Mouse (Mus musculus) myocyte (in vitro differentiated cells): ENCODE measurements at regions not wholly inside any gene's neighbourhood (a gene's known extent, or its start where the extent isn't known, plus 50 kb on each side); places are given as distances from the start of the nearest gene placed in this dataset.

Source experiments
- H3K27me3 ChIP-seq: one replicate; pipeline ENCODE4 v1.6.1; 2011; ENCODE audit not compliant: control insufficient read depth, insufficient read depth, insufficient read length
- H3K36me3 ChIP-seq: one replicate; pipeline ENCODE4 v1.6.1; 2011; ENCODE audit not compliant: control insufficient read depth, insufficient read depth
- H3K4me2 ChIP-seq: one replicate; pipeline ENCODE4 v1.6.1; 2011; ENCODE audit warnings: low read depth, control low read depth
- H3K4me3 ChIP-seq: one replicate; pipeline ENCODE4 v1.5.1; 2011; ENCODE audit warnings: mild to moderate bottlenecking, control low read depth, moderate library complexity
- H3K79me2 ChIP-seq: one replicate; pipeline ENCODE4 v1.6.1; 2011; ENCODE audit not compliant: control insufficient read depth, insufficient read depth
- H3ac ChIP-seq: one replicate; pipeline ENCODE4 v1.6.1; 2011; ENCODE audit not compliant: control insufficient read depth, insufficient read length
- CEBPB ChIP-seq: IDR thresholded peaks from 2 replicates; pipeline ENCODE4 v1.6.1; 2011; ENCODE audit warnings: mild to moderate bottlenecking, moderate library complexity; ENCODE audit not compliant: poor library complexity, insufficient read depth, severe bottlenecking
- E2F4 ChIP-seq: IDR thresholded peaks from one replicate; pipeline ENCODE4 v1.6.1; 2011; ENCODE audit warnings: mild to moderate bottlenecking, control low read depth, moderate library complexity; ENCODE audit not compliant: insufficient read depth
- MAX ChIP-seq: IDR thresholded peaks from one replicate; pipeline ENCODE4 v1.6.1; 2011; ENCODE audit warnings: low read depth, mild to moderate bottlenecking, control low read depth
- MYOD1 ChIP-seq, 3 experiments: IDR thresholded peaks; one replicate each; pipeline ENCODE4 v1.6.1; 2011; ENCODE audit warnings: control low read depth in 2 of 3, low read depth in 2 of 3, mild to moderate bottlenecking in 2 of 3, moderate library complexity in 1 of 3; ENCODE audit not compliant: insufficient read length in 2 of 3, control insufficient read depth in 1 of 3
- MYOG ChIP-seq, 3 experiments: IDR thresholded peaks; one replicate each; pipeline ENCODE4 v1.6.1; 2011; ENCODE audit warnings: control low read depth in 2 of 3, low read depth in 2 of 3, mild to moderate bottlenecking in 2 of 3; ENCODE audit not compliant: insufficient read length in 2 of 3, control insufficient read depth in 1 of 3, insufficient read depth in 1 of 3
- POLR2A ChIP-seq: IDR thresholded peaks from one replicate; pipeline ENCODE4 v1.6.1; 2011; ENCODE audit warnings: low read depth, mild to moderate bottlenecking, control low read depth, moderate library complexity; ENCODE audit not compliant: insufficient read length
- POLR2AphosphoS2 ChIP-seq: IDR thresholded peaks from one replicate; pipeline ENCODE4 v1.6.1; 2011; ENCODE audit warnings: low read depth, control low read depth; ENCODE audit not compliant: insufficient read length
- REST ChIP-seq: IDR thresholded peaks from one replicate; pipeline ENCODE4 v1.6.1; 2011; ENCODE audit warnings: mild to moderate bottlenecking, control low read depth, moderate library complexity; ENCODE audit not compliant: insufficient read depth, insufficient read length
- SRF ChIP-seq: IDR thresholded peaks from one replicate; pipeline ENCODE4 v1.6.1; 2011; ENCODE audit warnings: low read depth; ENCODE audit not compliant: control insufficient read depth, insufficient read length
- TCF12 ChIP-seq: IDR thresholded peaks from one replicate; pipeline ENCODE4 v1.6.1; 2011; ENCODE audit warnings: mild to moderate bottlenecking, control low read depth; ENCODE audit not compliant: poor library complexity, insufficient read depth, severe bottlenecking
- TCF3 ChIP-seq: IDR thresholded peaks from one replicate; pipeline ENCODE4 v1.6.1; 2011; ENCODE audit warnings: low read depth, control low read depth; ENCODE audit not compliant: insufficient read length
- USF1 ChIP-seq: IDR thresholded peaks from one replicate; pipeline ENCODE4 v1.6.1; 2011; ENCODE audit warnings: low read depth, mild to moderate bottlenecking, control low read depth, moderate library complexity

- Histone ChIP-seq H3K79me2 (no peaks in the 10 kb centered on the region), H3K4me2 (no peak overlapping the region), H3ac (no peak overlapping the region), H3K4me3 (no peak overlapping the region), H3K27me3 (no peaks in the 10 kb centered on the region), H3K36me3 (no peaks in the 10 kb centered on the region)
- no peak for TF ChIP-seq CEBPB
Measured at GRCm38 (mm10) chr7:69946396-69946795, 420.1 kb downstream of the Nr2f2 start.

- H3K4me3 ChIP-seq = no peak overlapping the region
- TF ChIP-seq MYOG (IDR thresholded peaks at IDR 0.05; ENCODE audit: control insufficient read depth in 1 of 3, insufficient read depth in 1 of 3, insufficient read length in 2 of 3, low read depth in 2 of 3) = no peak
- TF ChIP-seq CEBPB = no peak
- TF ChIP-seq USF1 = no peak
- TF ChIP-seq TCF12 = no peak
- TF ChIP-seq MAX = no peak
- no peak for TF ChIP-seq REST
- no peak for TF ChIP-seq POLR2A
- TF ChIP-seq SRF = no peak
- no peak for TF ChIP-seq E2F4
- no peak for TF ChIP-seq MYOD1 (IDR thresholded peaks at IDR 0.05; ENCODE audit: control insufficient read depth in 1 of 3, insufficient read length in 2 of 3, low read depth in 2 of 3)
- TF ChIP-seq POLR2AphosphoS2 = no peak
- no peak for TF ChIP-seq TCF3
- H3K36me3 ChIP-seq = no peaks in the 10 kb centered on the region
- H3K79me2 ChIP-seq = no peaks in the 10 kb centered on the region
- H3K27me3 ChIP-seq = no peaks in the 10 kb centered on the region
- no peak overlapping the region for H3K4me2 ChIP-seq
- H3ac ChIP-seq = no peak overlapping the region
Measured at GRCm38 (mm10) chr7:69941881-69942280, 424.7 kb downstream of the Nr2f2 start.

GRCm38 (mm10) chr7:69925261-69925660 lies 441.3 kb downstream of the Nr2f2 start:
- Histone ChIP-seq H3K79me2 (no peaks in the 10 kb centered on the region), H3K27me3 (no peaks in the 10 kb centered on the region), H3K4me2 (no peak overlapping the region), H3K4me3 (no peak overlapping the region), H3K36me3 (no peaks in the 10 kb centered on the region), H3ac (no peak overlapping the region)
- TF ChIP-seq POLR2AphosphoS2 = no peak
- TF ChIP-seq CEBPB = no peak
- no peak for TF ChIP-seq USF1

GRCm38 (mm10) chr7:69924551-69924950 lies 442.0 kb downstream of the Nr2f2 start:
- Histone ChIP-seq H3ac (no peak overlapping the region), H3K4me3 (no peak overlapping the region), H3K4me2 (no peak overlapping the region), H3K36me3 (no peaks in the 10 kb centered on the region), H3K79me2 (no peaks in the 10 kb centered on the region), H3K27me3 (no peaks in the 10 kb centered on the region)
- TF ChIP-seq TCF3 (no peak), USF1 (no peak), E2F4 (no peak), MYOG (IDR thresholded peaks at IDR 0.05; ENCODE audit: control insufficient read depth in 1 of 3, insufficient read depth in 1 of 3, insufficient read length in 2 of 3, low read depth in 2 of 3) (no peak), CEBPB (no peak), POLR2A (no peak)

- Histone ChIP-seq H3K36me3 (no peaks in the 10 kb centered on the region), H3K4me2 (no peak overlapping the region), H3ac (no peak overlapping the region), H3K27me3 (no peaks in the 10 kb centered on the region), H3K4me3 (no peak overlapping the region), H3K79me2 (no peaks in the 10 kb centered on the region)
- TF ChIP-seq POLR2A (no peak), MAX (no peak), SRF (no peak), REST (no peak), CEBPB (no peak), TCF12 (no peak), USF1 (no peak), TCF3 (no peak), MYOG (IDR thresholded peaks at IDR 0.05; ENCODE audit: control insufficient read depth in 1 of 3, insufficient read depth in 1 of 3, insufficient read length in 2 of 3, low read depth in 2 of 3) (no peak), E2F4 (no peak), MYOD1 (IDR thresholded peaks at IDR 0.05; ENCODE audit: control insufficient read depth in 1 of 3, insufficient read length in 2 of 3, low read depth in 2 of 3) (no peak), POLR2AphosphoS2 (no peak)
Measured at GRCm38 (mm10) chr7:69911760-69912159, 454.8 kb downstream of the Nr2f2 start.

- no peaks in the 10 kb centered on the region for H3K36me3 ChIP-seq
- H3ac ChIP-seq = no peak overlapping the region
- TF ChIP-seq MAX = no peak
- no peak for TF ChIP-seq POLR2AphosphoS2
- TF ChIP-seq USF1 = no peak
- TF ChIP-seq MYOD1 (IDR thresholded peaks at IDR 0.05; ENCODE audit: control insufficient read depth in 1 of 3, insufficient read length in 2 of 3, low read depth in 2 of 3) = no peak
- TF ChIP-seq MYOG (IDR thresholded peaks at IDR 0.05; ENCODE audit: control insufficient read depth in 1 of 3, insufficient read depth in 1 of 3, insufficient read length in 2 of 3, low read depth in 2 of 3) = no peak
- TF ChIP-seq REST = no peak
- TF ChIP-seq CEBPB = no peak
- no peak for TF ChIP-seq TCF3
- TF ChIP-seq TCF12 = no peak
- no peak for TF ChIP-seq SRF
- TF ChIP-seq E2F4 = no peak
- TF ChIP-seq POLR2A = no peak
- no peak overlapping the region for H3K4me3 ChIP-seq
- no peaks in the 10 kb centered on the region for H3K27me3 ChIP-seq
- no peaks in the 10 kb centered on the region for H3K79me2 ChIP-seq
- H3K4me2 ChIP-seq = no peak overlapping the region
Measured at GRCm38 (mm10) chr7:69890503-69891061, 476.0 kb downstream of the Nr2f2 start.
